Mouse (Mus musculus) bone marrow, adult 2 months (tissue): ENCODE results near the gene Efna2. TPM values are rescaled to one million over a fixed set of nuclear protein-coding genes. Genes with fewer than 3 reads are reported as not detected.

Experiments used
- H3K27ac ChIP-seq: fragments of 200-500 bp; 2 replicates; pipeline ENCODE4 v1.5.1; 2012; ENCODE audit warnings: low read depth, mild to moderate bottlenecking, control low read depth, inconsistent platforms, low read length; ENCODE audit not compliant: control insufficient read depth, poor library complexity, insufficient read depth
- H3K4me1 ChIP-seq: fragments of 200-500 bp; 2 replicates; pipeline ENCODE4 v1.6.1; 2011; ENCODE audit warnings: low read length; ENCODE audit not compliant: control insufficient read depth, insufficient read depth
- H3K4me3 ChIP-seq: fragments of 200-500 bp; replicated peaks from 2 replicates; pipeline ENCODE3; 2011; ENCODE audit warnings: mild to moderate bottlenecking, low read depth, low read length, control low read depth; ENCODE audit not compliant: control insufficient read depth
- CTCF ChIP-seq: fragments of 200-500 bp; IDR thresholded peaks from 2 replicates; pipeline ENCODE4 v1.5.1; 2011; ENCODE audit warnings: low read length, control low read depth; ENCODE audit not compliant: control insufficient read depth, insufficient read depth
- POLR2A ChIP-seq: fragments of 200-500 bp; IDR thresholded peaks from 2 replicates; pipeline ENCODE4 v1.6.1; 2011; ENCODE audit warnings: low read depth, mild to moderate bottlenecking, control low read depth, low read length, borderline replicate concordance; ENCODE audit not compliant: control insufficient read depth
- WGBS: fragments of 180-500 bp; shearing (Covaris S2); methylation state at CpG from one replicate; pipeline ENCODE4 v1.1.7; 2018; 5-methylcytosine and 5-hydroxymethylcytosine counted together
- polyA plus RNA-seq: library from polyadenylated mRNA; stranded (reverse); fragments of >200 nt; gene quantifications from 2 replicates; pipeline ENCODE4 v1.2.4, GENCODE M21; 2011; ENCODE audit warnings: low replicate concordance; ENCODE audit not compliant: missing spikeins, insufficient read depth, insufficient read length

The Efna2 gene
- polyA plus RNA-seq, 1 experiment = 0.70 TPM

GRCm38 (mm10) chr10:80150226-80151210 lies 28.8 kb upstream of the Efna2 start:
- peaks cover 7% of the 10 kb centered on the region for H3K4me1 ChIP-seq
- peak overlapping the region; percentile 95 for H3K4me3 ChIP-seq
- peak overlapping the region; percentile 94 for H3K27ac ChIP-seq
- under 1% methylated on average over 71 of the region's 71 CpGs for WGBS
- no peak for TF ChIP-seq CTCF
- peak; percentile 47; the same call in 1 of the 2 replicates for TF ChIP-seq POLR2A

GRCm38 (mm10) chr10:80151211-80152034 lies 27.9 kb upstream of the Efna2 start:
- TF ChIP-seq POLR2A (peak; percentile 52; the same call in 1 of the 2 replicates), CTCF (no peak)
- Histone ChIP-seq H3K4me3 (peak overlapping the region; percentile 69), H3K4me1 (peaks cover 4% of the 10 kb centered on the region), H3K27ac (peak overlapping the region; percentile 85)
- 1% methylated on average over 26 of the region's 26 CpGs for WGBS

- Histone ChIP-seq H3K4me1 (peaks cover 3% of the 10 kb centered on the region), H3K27ac (peak overlapping the region; percentile 85), H3K4me3 (peak overlapping the region; percentile 69)
- WGBS = 30% methylated on average over 15 of the region's 15 CpGs
- TF ChIP-seq CTCF = no peak
- TF ChIP-seq POLR2A = no peak
These were observed 27.0 kb upstream of the Efna2 start for GRCm38 (mm10) chr10:80152071-80152872.

GRCm38 (mm10) chr10:80152873-80153260 lies 26.4 kb upstream of the Efna2 start:
- peaks cover 3% of the 10 kb centered on the region for H3K4me1 ChIP-seq
- WGBS = 66% methylated on average over 3 of the region's 3 CpGs
- TF ChIP-seq CTCF (no peak), POLR2A (no peak)
- no peak overlapping the region for H3K4me3 ChIP-seq
- peak overlapping the region; percentile 85 for H3K27ac ChIP-seq

- no peak overlapping the region for H3K27ac ChIP-seq
- H3K4me3 ChIP-seq = no peak overlapping the region
- 96% methylated on average over 19 of the region's 19 CpGs for WGBS
- no peak for TF ChIP-seq POLR2A
- peaks cover 5% of the 10 kb centered on the region for H3K4me1 ChIP-seq
These were observed 25.6 kb upstream of the Efna2 start for GRCm38 (mm10) chr10:80153713-80154112.

GRCm38 (mm10) chr10:80154384-80154783 lies 24.9 kb upstream of the Efna2 start:
- peaks cover 5% of the 10 kb centered on the region for H3K4me1 ChIP-seq
- no peak overlapping the region for H3K27ac ChIP-seq
- WGBS = 92% methylated on average over 7 of the region's 7 CpGs
- H3K4me3 ChIP-seq = no peak overlapping the region
- TF ChIP-seq CTCF = no peak
- no peak for TF ChIP-seq POLR2A

GRCm38 (mm10) chr10:80155277-80155676 lies 24.0 kb upstream of the Efna2 start:
- TF ChIP-seq CTCF = no peak
- no peak for TF ChIP-seq POLR2A
- Histone ChIP-seq H3K27ac (peak overlapping the region; percentile 17), H3K4me1 (peaks cover 5% of the 10 kb centered on the region), H3K4me3 (no peak overlapping the region)
- WGBS = 71% methylated on average over 1 of the region's 1 CpGs
